Mouse (Mus musculus) spleen, adult 12 weeks (tissue): Measurements from ENCODE around the gene Gdap2.

Source experiments
- DNase-seq: peaks from one replicate; pipeline ENCODE4 v3.0.0; 2022; ENCODE audit warnings: low spot score

The Gdap2 gene

GRCm38 (mm10) chr3:100162315-100163105 lies at the start of gene Gdap2, which contains the start of gene Wdr3:
Gene Gdap2 (plus strand): TSS chr3:100162381.
Gene Wdr3 (minus strand): TSS chr3:100162407.
- DNase-seq: peak; percentile 88

- DNase-seq: no peak
These were observed 43.5 kb upstream of the Gdap2 start for GRCm38 (mm10) chr3:100118681-100119080.

- DNase-seq: no peak
These were observed 40.2 kb upstream of the Gdap2 start for GRCm38 (mm10) chr3:100121961-100122360.

GRCm38 (mm10) chr3:100122445-100122844 lies 39.7 kb upstream of the Gdap2 start:
- DNase-seq: no peak

GRCm38 (mm10) chr3:100160682-100161445 lies 1.3 kb upstream of the Gdap2 start:
- no peak for DNase-seq

- DNase-seq: no peak
These were observed 391 bp upstream of the Gdap2 start for GRCm38 (mm10) chr3:100161665-100162314.

GRCm38 (mm10) chr3:100163556-100163955 lies 1.4 kb downstream of the Gdap2 start:
- DNase-seq: no peak

- DNase-seq: no peak
These were observed 2.8 kb downstream of the Gdap2 start for GRCm38 (mm10) chr3:100164991-100165390.

GRCm38 (mm10) chr3:100176031-100176430 lies 13.8 kb downstream of the Gdap2 start:
- DNase-seq: no peak

- no peak for DNase-seq
These were observed 18.3 kb downstream of the Gdap2 start for GRCm38 (mm10) chr3:100180471-100180870.

- DNase-seq: no peak
These were observed 27.3 kb downstream of the Gdap2 start for GRCm38 (mm10) chr3:100189444-100189843.

GRCm38 (mm10) chr3:100189861-100190260 lies 27.7 kb downstream of the Gdap2 start:
- no peak for DNase-seq

GRCm38 (mm10) chr3:100194210-100194609 lies 32.0 kb downstream of the Gdap2 start:
- no peak for DNase-seq

- no peak for DNase-seq
These were observed 39.4 kb downstream of the Gdap2 start for GRCm38 (mm10) chr3:100201554-100201953.

GRCm38 (mm10) chr3:100206973-100207372 lies 44.8 kb downstream of the Gdap2 start:
- no peak for DNase-seq

GRCm38 (mm10) chr3:100215469-100215868 lies 53.3 kb downstream of the Gdap2 start:
- no peak for DNase-seq

GRCm38 (mm10) chr3:100225326-100225959 lies 63.3 kb downstream of the Gdap2 start:
- no peak for DNase-seq

- no peak for DNase-seq
These were observed 65.3 kb downstream of the Gdap2 start for GRCm38 (mm10) chr3:100227509-100227908.

GRCm38 (mm10) chr3:100228981-100229380 lies 66.8 kb downstream of the Gdap2 start:
- DNase-seq: no peak

- DNase-seq: no peak
These were observed 74.7 kb downstream of the Gdap2 start for GRCm38 (mm10) chr3:100236725-100237436.

GRCm38 (mm10) chr3:100242230-100242629 lies 80.0 kb downstream of the Gdap2 start:
- DNase-seq: no peak
